Mouse (Mus musculus) Patski (cell line): Measurements from ENCODE around the gene Gm4869. TPM values are rescaled to one million over a fixed set of nuclear protein-coding genes. Genes with fewer than 3 reads are reported as not detected.

ENCODE experiments used
- ATAC-seq: fragments of 100-300 bp; one replicate; pipeline ENCODE4 v1.8.0; 2021
- CTCF ChIA-PET: fragments of 350-600 bp; sonication (Branson Sonifier 250); formaldehyde crosslinking; loops from one replicate; lab custom pipeline; 2022; ENCODE audit warnings: inconsistent platforms; lab: Charles Lee
- POLR2A ChIA-PET: fragments of 350-600 bp; sonication (Branson Sonifier 250); formaldehyde crosslinking; loops from one replicate; lab custom pipeline; 2022; ENCODE audit warnings: antibody characterized with exemption, inconsistent platforms; lab: Charles Lee
- DNase-seq: peaks from one replicate; pipeline ENCODE4 v3.0.0-alpha.2; 2011; ENCODE audit warnings: low read depth, low spot score
- H3K27me3 ChIP-seq: fragments of 371-371 bp; one replicate; pipeline ENCODE4 v1.5.1; 2021
- CTCF ChIP-seq: fragments of 100-300 bp; IDR thresholded peaks from one replicate; pipeline ENCODE4 v1.5.1; 2021
- in situ Hi-C: fragments of 300-500 bp; cut with MboI; formaldehyde crosslinking; loops from 3 replicates; pipeline ENCODE4 v1.11.1; 2018; ENCODE audit warnings: low pct_unique_long_range_greater_than_20kb, mixed read lengths
- polyA plus RNA-seq: library from polyadenylated mRNA; unstranded; gene quantifications from one replicate; pipeline ENCODE4 v1.2.3, GENCODE M21; 2021

Gm4869 gene
- polyA plus RNA-seq, 1 experiment from 2014 or later, result not detected

GRCm38 (mm10) chr5:140517159-140517920 lies 71.9 kb downstream of the Gm4869 start:
- ChIA-PET POLR2A (no interaction called here), CTCF (interaction anchor here (2.4 kb wide), 1 partner anchor 19 kb away, joined by 7 read pairs; no protein-coding TSS in a partner anchor)
- TF ChIP-seq CTCF, result no peak
- DNase-seq (no peak), ATAC-seq (peak; percentile 37)
- H3K27me3 ChIP-seq, result no peaks in the 10 kb centered on the region
- in situ Hi-C loops, result no loop called here

- POLR2A ChIA-PET, result no interaction called here
- CTCF ChIA-PET, result interaction anchor here (2.4 kb wide), 1 partner anchor 18 kb away, joined by 7 read pairs; no protein-coding TSS in a partner anchor
- no peak for ATAC-seq
- H3K27me3 ChIP-seq, result no peaks in the 10 kb centered on the region
- no peak for TF ChIP-seq CTCF
- no peak for DNase-seq
- in situ Hi-C loops, result no loop called here
Measured at GRCm38 (mm10) chr5:140517921-140518230, 72.4 kb downstream of the Gm4869 start.

GRCm38 (mm10) chr5:140521196-140521595 lies 75.8 kb downstream of the Gm4869 start:
- POLR2A ChIA-PET, result interaction anchor here (0.8 to 0.9 kb wide), 2 partner anchors 11 to 18 kb away, joined by 3 read pairs; no protein-coding TSS in a partner anchor
- TF ChIP-seq CTCF, result no peak
- CTCF ChIA-PET, result interaction anchor here (1.2 kb wide), 1 partner anchor 14 kb away, joined by 3 read pairs; no protein-coding TSS in a partner anchor
- ATAC-seq, result no peak
- H3K27me3 ChIP-seq, result no peaks in the 10 kb centered on the region
- in situ Hi-C loops, result no loop called here
- no peak for DNase-seq

GRCm38 (mm10) chr5:140526754-140527153 lies 81.3 kb downstream of the Gm4869 start:
- no peaks in the 10 kb centered on the region for H3K27me3 ChIP-seq
- no peak for TF ChIP-seq CTCF
- in situ Hi-C loops, result no loop called here
- no peak for DNase-seq
- ChIA-PET CTCF (interaction anchor here (1.9 kb wide), 1 partner anchor 10 kb away, joined by 6 read pairs; no protein-coding TSS in a partner anchor), POLR2A (interaction anchor here (0.8 to 1.3 kb wide), 2 partner anchors 10 to 63 kb away, joined by 3 read pairs; no protein-coding TSS in a partner anchor)
- ATAC-seq, result no peak

GRCm38 (mm10) chr5:140538111-140538683 lies 92.8 kb downstream of the Gm4869 start:
- no peak for TF ChIP-seq CTCF
- in situ Hi-C loops, result loop anchor here (5.0 kb wide), 1 partner anchor 66 kb away; no protein-coding TSS in a partner anchor
- H3K27me3 ChIP-seq, result no peaks in the 10 kb centered on the region
- ChIA-PET CTCF (interaction anchor here (1.1 to 3.1 kb wide), 3 partner anchors 60 to 212 kb away, joined by 3 to 31 read pairs (median 6); no protein-coding TSS in a partner anchor), POLR2A (no interaction called here)
- no peak for ATAC-seq
- no peak for DNase-seq

- H3K27me3 ChIP-seq, result no peaks in the 10 kb centered on the region
- ChIA-PET POLR2A (no interaction called here), CTCF (interaction anchor here (0.6 to 3.1 kb wide), 19 partner anchors 8 to 210 kb away, joined by 3 to 31 read pairs (median 4); partner anchors contain the start of gene Iqce)
- ATAC-seq (no peak), DNase-seq (no peak)
- peak; percentile 86 for TF ChIP-seq CTCF
- in situ Hi-C loops, result loop anchor here (5.0 kb wide), 3 partner anchors 77 to 207 kb away; no protein-coding TSS in a partner anchor
Measured at GRCm38 (mm10) chr5:140540106-140540505, 94.7 kb downstream of the Gm4869 start.

GRCm38 (mm10) chr5:140542811-140543575 lies 97.5 kb downstream of the Gm4869 start:
- no peaks in the 10 kb centered on the region for H3K27me3 ChIP-seq
- in situ Hi-C loops, result loop anchor here (5.0 kb wide), 3 partner anchors 74 to 204 kb away; no protein-coding TSS in a partner anchor
- ATAC-seq, result no peak
- CTCF ChIA-PET, result interaction anchor here (1.3 to 1.6 kb wide), 2 partner anchors 36 to 77 kb away, joined by 3 read pairs; no protein-coding TSS in a partner anchor
- DNase-seq, result no peak
- POLR2A ChIA-PET, result interaction anchor here (0.7 kb wide), 1 partner anchor 1429 kb away, joined by 6 read pairs; no protein-coding TSS in a partner anchor
- no peak for TF ChIP-seq CTCF

Other genes starting within 250 kb of the Gm4869 start
- gene Mad1l1, start 124.1 kb upstream of the Gm4869 start, polyA plus RNA-seq, result 30.0 TPM
- 38.0 TPM for gene Nudt1, start 124.0 kb upstream of the Gm4869 start, polyA plus RNA-seq
- 13.1 TPM for gene Mrm2, start 113.7 kb upstream of the Gm4869 start, polyA plus RNA-seq
- gene Snx8, start 56.4 kb upstream of the Gm4869 start, polyA plus RNA-seq, result 26.3 TPM
- 258 TPM for gene Eif3b, start 26.3 kb upstream of the Gm4869 start, polyA plus RNA-seq
- gene Chst12, start 59.9 kb downstream of the Gm4869 start, polyA plus RNA-seq, result 33.2 TPM
- gene Grifin, start 119.4 kb downstream of the Gm4869 start, polyA plus RNA-seq, result 1.4 TPM
- gene Lfng, start 161.7 kb downstream of the Gm4869 start, polyA plus RNA-seq, result 56.0 TPM
- 95.0 TPM for gene Ttyh3, start 203.4 kb downstream of the Gm4869 start, polyA plus RNA-seq